Comparison of ENCODE assay signal across 20 mouse cellular contexts in genomic region chr8:53600025-53600811, GRCm38 (mm10). TPM values are rescaled to one million over a fixed set of nuclear protein-coding genes. Genes with fewer than 3 reads are reported as not detected.
DNase-seq lines count a peak whose midpoint lies in the region; ATAC-seq and TF ChIP-seq lines count a peak whose summit lies in the region.
"Had no signal": no experiment of that assay in that cellular context is flagged by ENCODE, and none has a peak within 500 bp of the region (broad histone marks: within the 10 kb centered on the region; RNA-seq: fewer than 3 reads in every experiment).

No protein-coding gene starts in this region.

- H3K4me1 ChIP-seq in forebrain, embryonic 15.5 days = peaks cover 11% of the 10 kb centered on the region
- H3K4me1 ChIP-seq in hindbrain, embryonic 16.5 days (ENCODE audit: control insufficient read depth, insufficient read depth, low read depth, low read length) = no peaks in the 10 kb centered on the region
- H3K4me1 ChIP-seq in neural tube, embryonic 15.5 days = no peaks in the 10 kb centered on the region
- H3K4me1 ChIP-seq: embryonic facial prominence, embryonic 12.5 days; stomach, embryonic 15.5 days had no signal

- no peak for DNase-seq in layer of hippocampus, adult 2 months (ENCODE audit: low spot score in 2 of 2)
- no peak for DNase-seq in layer of hippocampus, postnatal 25 days (ENCODE audit: extremely low spot score in 1 of 2, low spot score in 1 of 2)
- no peak for DNase-seq in cerebellum, postnatal 36 days
- DNase-seq in cerebellum, adult 9-10 months = no peak
- DNase-seq: adrenal gland, postnatal 36 days; gastrocnemius, adult 2 months; heart, adult 18-20 months; lung, embryonic 14.5 days; spleen, adult 18-20 months had no signal

- H3K27me3 ChIP-seq in forebrain, embryonic 15.5 days = no peaks in the 10 kb centered on the region
- no peaks in the 10 kb centered on the region for H3K27me3 ChIP-seq in hindbrain, embryonic 16.5 days (replicated peaks; ENCODE audit: control insufficient read depth, insufficient read depth, low read length)
- H3K27me3 ChIP-seq in neural tube, embryonic 15.5 days (replicated peaks) = no peaks in the 10 kb centered on the region
- H3K27me3 ChIP-seq: embryonic facial prominence, embryonic 12.5 days; stomach, embryonic 15.5 days had no signal

- WGBS in forebrain, embryonic 15.5 days = 39% methylated on average over 11 of the region's 11 CpGs
- WGBS in hindbrain, embryonic 16.5 days = 53% methylated on average over 11 of the region's 11 CpGs
- WGBS in neural tube, embryonic 15.5 days = 39% methylated on average over 11 of the region's 11 CpGs

- peak overlapping the region; percentile 55 for H3K27ac ChIP-seq in layer of hippocampus, adult 2 months
- peak overlapping the region; percentile 80 for H3K27ac ChIP-seq in forebrain, embryonic 15.5 days (replicated peaks)
- H3K27ac ChIP-seq in hindbrain, embryonic 16.5 days (ENCODE audit: low read depth, low read length) = no peak overlapping the region
- H3K27ac ChIP-seq in neural tube, embryonic 15.5 days (replicated peaks) = 0 out of 2 replicates have a peak overlapping the region, but pooled peaks have one; percentile 19
- H3K27ac ChIP-seq: embryonic facial prominence, embryonic 12.5 days; gastrocnemius, adult 2 months; kidney, postnatal 0 days; stomach, embryonic 15.5 days had no signal

- H3K4me2 ChIP-seq in forebrain, embryonic 15.5 days (replicated peaks) = 0 out of 2 replicates have a peak overlapping the region, but pooled peaks have one; percentile 6
- peak overlapping the region; percentile 19 for H3K4me2 ChIP-seq in hindbrain, embryonic 16.5 days (ENCODE audit: low read length)
- H3K4me2 ChIP-seq in neural tube, embryonic 15.5 days = no peak overlapping the region
- H3K4me2 ChIP-seq: embryonic facial prominence, embryonic 12.5 days; lung, embryonic 14.5 days; stomach, embryonic 15.5 days had no signal

- H3K9ac ChIP-seq in forebrain, embryonic 15.5 days (replicated peaks) = no peak overlapping the region
- no peak overlapping the region for H3K9ac ChIP-seq in hindbrain, embryonic 16.5 days (ENCODE audit: low read depth, low read length)
- H3K9ac ChIP-seq in neural tube, embryonic 15.5 days (replicated peaks) = no peak overlapping the region
- H3K9ac ChIP-seq: embryonic facial prominence, embryonic 12.5 days; lung, embryonic 14.5 days; stomach, embryonic 15.5 days had no signal

- ATAC-seq in forebrain, embryonic 15.5 days (replicated peaks) = peak; percentile 94
- ATAC-seq in hindbrain, embryonic 16.5 days = peak; percentile 64; the same call in 1 of the 2 replicates
- ATAC-seq in neural tube, embryonic 15.5 days (ENCODE audit: low FRiP score) = no peak
- no peak for ATAC-seq in megakaryocyte, adult 5-6 weeks (ENCODE audit: poor library complexity, severe bottlenecking)
- ATAC-seq: activated CD4-positive, CD25-positive, alpha-beta regulatory T cell, adult 4 months; inflammation-experienced regulatory T-cells, adult 6 months had no signal

- H3K36me3 ChIP-seq in forebrain, embryonic 15.5 days = no peaks in the 10 kb centered on the region
- no peaks in the 10 kb centered on the region for H3K36me3 ChIP-seq in hindbrain, embryonic 16.5 days (ENCODE audit: control insufficient read depth, insufficient read depth, low read length)
- H3K36me3 ChIP-seq in neural tube, embryonic 15.5 days = no peaks in the 10 kb centered on the region
- H3K36me3 ChIP-seq: stomach, embryonic 15.5 days had no signal

- H3K9me3 ChIP-seq in forebrain, embryonic 15.5 days = no peaks in the 10 kb centered on the region
- no peaks in the 10 kb centered on the region for H3K9me3 ChIP-seq in hindbrain, embryonic 16.5 days (ENCODE audit: control insufficient read depth, low read length)
- H3K9me3 ChIP-seq in neural tube, embryonic 15.5 days (replicated peaks) = no peaks in the 10 kb centered on the region
- H3K9me3 ChIP-seq: embryonic facial prominence, embryonic 12.5 days; stomach, embryonic 15.5 days had no signal

- H3K4me3 ChIP-seq in layer of hippocampus, adult 2 months = no peak overlapping the region
- H3K4me3 ChIP-seq in forebrain, embryonic 15.5 days = no peak overlapping the region
- no peak overlapping the region for H3K4me3 ChIP-seq in hindbrain, embryonic 16.5 days (ENCODE audit: low read length)
- no peak overlapping the region for H3K4me3 ChIP-seq in neural tube, embryonic 15.5 days (replicated peaks)
- H3K4me3 ChIP-seq: embryonic facial prominence, embryonic 12.5 days; gastrocnemius, adult 2 months; myocyte; stomach, embryonic 15.5 days had no signal

- TF ChIP-seq CTCF in layer of hippocampus, adult 2 months (conservative IDR thresholded peaks at IDR 0.05) = no peak

RNA-seq across cellular contexts. Expression of gene Neil3, which starts 38.6 kb away (rescaled TPM):
- total RNA-seq in layer of hippocampus, adult 2 months (2021) = under 1 TPM; 0.15 to 0.20 TPM
- total RNA-seq in layer of hippocampus, postnatal 25 days (2021) = under 1 TPM; 0.37 to 0.61 TPM
- 16.0 and 17.0 TPM in 2 replicates for polyA plus RNA-seq in forebrain, embryonic 15.5 days (2015; fragmentation: Nextera tagmentation; extraction: Ambion mirVana)
- 5.5 and 5.8 TPM in 2 replicates for polyA plus RNA-seq in hindbrain, embryonic 16.5 days (2015; fragmentation: Nextera tagmentation; extraction: Ambion mirVana)
- polyA plus RNA-seq in neural tube, embryonic 15.5 days (2015; fragmentation: Nextera tagmentation; extraction: Ambion mirVana) = 3.7 and 9.2 TPM in 2 replicates
- total RNA-seq in megakaryocyte, adult 5-6 weeks (2015) = 71.2 and 74.4 TPM in 2 replicates
- 38.7 and 53.9 TPM in 2 replicates for total RNA-seq in megakaryocyte, adult 5-6 weeks (2017)
- total RNA-seq: gastrocnemius, adult 2 months had no signal
- polyA plus RNA-seq: liver, adult 2 months had no signal

Comparison
In these comparisons a context has a peak if more than half of its experiments do, and no peak if none do; other contexts are left out.
1. ATAC-seq: peak in forebrain, embryonic 15.5 days (single experiment) and hindbrain, embryonic 16.5 days (single experiment); none in neural tube, embryonic 15.5 days (single experiment) and megakaryocyte, adult 5-6 weeks (single experiment).
2. RNA of gene Neil3, which starts 38.6 kb away (total RNA-seq): 38.7 to 74.4 TPM in megakaryocyte, adult 5-6 weeks; 0.37 to 0.61 TPM in layer of hippocampus, postnatal 25 days and 0.15 to 0.20 TPM in layer of hippocampus, adult 2 months; every median in the first group is over 10 times any median in the second.